Mouse (Mus musculus): Measurements from ENCODE around the gene Otub2.

- TF ChIP-seq EP300 (IDR thresholded peaks at IDR 0.05; ENCODE audit: insufficient read depth, low read depth, low read length) (no peak), CTCF (IDR thresholded peaks at IDR 0.05) (no peak)
Measured at GRCm38 (mm10) chr12:103395486-103396275, 7.2 kb downstream of the Otub2 start.

Measured in heart, adult 2 months (tissue).